Mouse (Mus musculus) small intestine, adult 2 months (tissue): Measurements from ENCODE around the gene Ttk.

Experiments
- CTCF ChIP-seq: fragments of 200-500 bp; IDR thresholded peaks from 2 replicates; pipeline ENCODE4 v1.5.1; 2012; ENCODE audit warnings: low read depth, mild to moderate bottlenecking, control low read depth, inconsistent platforms, low read length, moderate library complexity, mixed read lengths; ENCODE audit not compliant: insufficient replicate concordance, insufficient read length; ENCODE audit errors: extremely low read depth
- POLR2A ChIP-seq: fragments of 200-500 bp; IDR thresholded peaks from 2 replicates; pipeline ENCODE4 v1.6.1; 2012; ENCODE audit warnings: low read depth, mild to moderate bottlenecking, control low read depth, inconsistent platforms, low read length, moderate library complexity

DNA sequence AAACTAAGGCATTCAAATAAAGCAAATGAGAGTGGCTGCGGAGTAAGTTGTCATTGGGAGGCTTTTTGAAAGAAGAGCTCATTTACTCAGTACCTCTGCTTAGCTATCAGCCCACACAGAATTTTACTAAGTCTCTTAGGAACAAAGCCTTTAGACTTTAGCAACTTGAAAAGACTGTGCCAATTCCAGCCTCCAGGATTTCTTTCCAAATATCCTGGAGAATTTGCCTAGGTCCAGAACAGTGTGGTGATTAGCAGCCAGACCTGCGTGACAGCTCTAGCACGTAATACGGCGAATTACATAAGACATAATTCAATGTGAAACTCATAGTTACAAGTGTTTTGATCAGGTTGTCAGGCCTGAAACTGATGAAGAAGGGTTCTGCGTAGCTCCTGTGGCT lies 45.2 kb upstream of the Ttk start:
- no peak for TF ChIP-seq CTCF
- TF ChIP-seq POLR2A: no peak
